Mouse (Mus musculus): Measurements from ENCODE around the gene Ntn3. TPM values are rescaled to one million over a fixed set of nuclear protein-coding genes. Genes with fewer than 3 reads are reported as not detected.

Gene Ntn3
- polyA plus RNA-seq, 1 experiment from 2014 or later, result 1.3 TPM

DNA sequence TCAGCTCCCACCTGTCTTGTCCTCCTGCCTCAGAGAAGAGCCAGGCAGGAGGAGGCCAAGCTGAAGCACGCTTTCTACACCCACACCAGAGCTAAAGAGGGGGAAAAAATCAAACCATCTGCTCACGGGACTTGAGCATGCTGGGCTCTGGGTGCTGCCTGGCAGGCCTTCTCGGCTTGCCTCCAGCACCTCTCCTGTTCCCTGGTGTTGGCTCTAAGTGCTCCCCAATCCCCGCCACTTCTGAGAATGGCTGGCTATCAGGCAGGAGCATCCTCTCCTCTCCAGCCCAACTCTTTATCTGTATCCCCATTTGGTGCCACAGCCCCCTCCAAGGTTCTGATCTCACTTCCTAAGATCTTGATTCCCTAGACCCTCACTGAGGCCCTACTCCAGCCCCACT is 10.1 kb downstream of the Ntn3 start:
- Histone ChIP-seq H3K27me3 (ENCODE audit: control insufficient read depth, insufficient read depth, low read length) (no peaks in the 10 kb centered on the region), H3K4me2 (ENCODE audit: low read depth, low read length) (no peak overlapping the region), H3K4me3 (ENCODE audit: low read length) (no peak overlapping the region), H3K36me3 (ENCODE audit: control insufficient read depth, insufficient read depth) (no peaks in the 10 kb centered on the region), H3K4me1 (ENCODE audit: control insufficient read depth, insufficient read depth, low read length) (peaks cover 33% of the 10 kb centered on the region), H3K27ac (ENCODE audit: low read length) (no peak overlapping the region), H3K9me3 (replicated peaks; ENCODE audit: control insufficient read depth, low read length) (no peaks in the 10 kb centered on the region), H3K9ac (ENCODE audit: low read length) (no peak overlapping the region)
- ATAC-seq (replicated peaks; ENCODE audit: extremely low read depth, insufficient read depth, low FRiP score), result no peak
- WGBS, result 74% methylated on average over 4 of the region's 4 CpGs

DNA sequence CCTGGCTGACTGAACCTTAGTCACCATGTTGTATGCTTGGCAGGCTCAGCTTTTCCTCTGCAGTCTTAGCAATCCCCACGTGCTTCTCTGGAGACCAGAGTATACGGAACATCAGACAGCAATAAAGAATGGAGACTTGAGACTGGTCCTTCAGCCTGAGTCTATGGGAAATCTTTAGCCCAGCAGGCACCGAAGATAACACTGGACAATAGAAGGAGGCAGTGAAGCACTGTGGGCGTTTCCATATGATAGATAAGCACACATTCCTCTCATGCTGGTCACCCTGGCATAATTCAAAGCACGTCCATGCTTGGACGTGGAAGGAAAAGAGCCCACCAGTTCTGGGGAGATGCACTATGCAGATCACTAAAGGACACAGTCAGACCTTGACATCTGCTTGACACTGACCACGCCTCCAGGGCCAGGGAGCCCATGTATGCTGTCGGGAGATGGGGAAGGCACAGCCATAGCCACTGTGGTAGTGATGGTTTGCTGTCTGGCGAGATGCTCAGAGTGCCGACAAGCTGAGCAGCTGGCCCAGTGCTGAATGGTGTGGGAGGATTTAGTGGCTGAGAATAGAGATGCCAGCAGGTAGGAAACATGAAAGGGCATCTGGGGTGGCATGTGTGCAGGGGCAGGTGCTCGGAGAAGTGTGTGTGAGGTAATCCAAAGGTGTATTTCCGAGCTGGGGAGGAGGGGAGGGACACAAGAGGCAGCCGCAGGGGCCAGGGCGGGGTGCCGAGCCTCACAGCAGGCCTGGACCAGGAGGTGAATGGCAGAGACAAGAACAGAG is 12.1 kb downstream of the Ntn3 start:
- no peaks in the 10 kb centered on the region for H3K9me3 ChIP-seq (replicated peaks; ENCODE audit: control insufficient read depth, low read length)
- peaks cover 30% of the 10 kb centered on the region for H3K4me1 ChIP-seq (ENCODE audit: control insufficient read depth, insufficient read depth, low read length)

DNA sequence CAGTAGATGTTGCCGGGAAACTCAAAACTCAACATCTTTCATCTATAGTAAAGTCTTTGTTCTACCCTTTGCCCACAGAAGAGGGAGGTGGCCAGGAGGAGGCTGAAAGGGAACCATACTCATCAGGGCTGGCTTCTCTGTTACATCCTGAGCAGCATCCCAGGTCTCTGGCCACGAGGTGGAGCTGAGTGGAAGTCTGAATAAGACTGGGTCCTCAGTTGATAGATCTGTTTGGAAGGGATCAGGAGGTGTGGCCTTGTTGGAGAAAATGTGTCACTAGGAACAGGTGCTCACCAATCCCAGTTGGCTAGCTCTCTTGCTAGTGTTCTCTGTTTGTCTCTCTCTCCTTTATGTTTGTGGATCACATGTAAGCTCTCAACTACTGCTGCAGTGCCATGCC is 14.0 kb downstream of the Ntn3 start:
- H3K9me3 ChIP-seq (replicated peaks; ENCODE audit: control insufficient read depth, low read length), result no peaks in the 10 kb centered on the region
- peaks cover 37% of the 10 kb centered on the region for H3K4me1 ChIP-seq (ENCODE audit: control insufficient read depth, insufficient read depth, low read length)

More for the DNA sequence above, 12.1 kb downstream of the Ntn3 start:
- no peak overlapping the region for H3K27ac ChIP-seq (ENCODE audit: low read length)
- no peak overlapping the region for H3K4me3 ChIP-seq (ENCODE audit: low read length)
- no peak overlapping the region for H3K4me2 ChIP-seq (ENCODE audit: low read depth, low read length)
- WGBS, result 40% methylated on average over 15 of the region's 15 CpGs
- H3K27me3 ChIP-seq (ENCODE audit: control insufficient read depth, insufficient read depth, low read length), result no peaks in the 10 kb centered on the region
- ATAC-seq (replicated peaks; ENCODE audit: extremely low read depth, insufficient read depth, low FRiP score), result no peak
- no peak overlapping the region for H3K9ac ChIP-seq (ENCODE audit: low read length)
- no peaks in the 10 kb centered on the region for H3K36me3 ChIP-seq (ENCODE audit: control insufficient read depth, insufficient read depth)

DNA sequence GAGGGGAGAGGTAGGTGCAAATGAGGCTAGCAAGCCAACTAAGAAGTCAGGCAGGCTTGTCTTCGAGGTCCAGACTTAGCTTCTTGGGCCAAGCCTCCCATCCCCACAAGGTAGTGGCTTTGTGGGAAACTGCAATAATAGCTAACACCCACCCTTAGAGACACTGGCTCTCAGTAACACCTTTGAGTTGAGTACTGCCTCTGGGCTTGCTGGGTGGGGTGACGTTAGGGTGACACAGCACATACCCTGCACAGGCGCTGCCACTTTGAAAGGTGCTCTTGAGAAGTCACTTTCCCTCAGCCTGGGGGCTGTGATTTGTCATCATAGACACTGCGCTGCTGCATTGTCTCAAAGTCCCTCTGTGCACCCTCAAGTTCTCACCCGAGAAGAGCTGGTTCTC is 15.6 kb downstream of the Ntn3 start:
- no peak overlapping the region for H3K4me3 ChIP-seq (ENCODE audit: low read length)
- H3K9ac ChIP-seq (ENCODE audit: low read length), result 0 out of 2 replicates have a peak overlapping the region, but pooled peaks have one; percentile 38
- no peak overlapping the region for H3K27ac ChIP-seq (ENCODE audit: low read length)
- no peaks in the 10 kb centered on the region for H3K9me3 ChIP-seq (replicated peaks; ENCODE audit: control insufficient read depth, low read length)
- ATAC-seq (replicated peaks; ENCODE audit: extremely low read depth, insufficient read depth, low FRiP score), result no peak
- H3K4me1 ChIP-seq (ENCODE audit: control insufficient read depth, insufficient read depth, low read length), result peaks cover 27% of the 10 kb centered on the region
- WGBS, result 66% methylated on average over 5 of the region's 5 CpGs
- H3K4me2 ChIP-seq (ENCODE audit: low read depth, low read length), result no peak overlapping the region
- 0 out of 2 replicates have a peak, but pooled peaks cover 2% of the 10 kb centered on the region for H3K36me3 ChIP-seq (ENCODE audit: control insufficient read depth, insufficient read depth)
- H3K27me3 ChIP-seq (ENCODE audit: control insufficient read depth, insufficient read depth, low read length), result no peaks in the 10 kb centered on the region

More for the DNA sequence above, 14.0 kb downstream of the Ntn3 start:
- ATAC-seq (replicated peaks; ENCODE audit: extremely low read depth, insufficient read depth, low FRiP score), result no peak
- 64% methylated on average over 2 of the region's 2 CpGs for WGBS
- no peak overlapping the region for H3K27ac ChIP-seq (ENCODE audit: low read length)
- H3K4me3 ChIP-seq (ENCODE audit: low read length), result no peak overlapping the region
- no peaks in the 10 kb centered on the region for H3K36me3 ChIP-seq (ENCODE audit: control insufficient read depth, insufficient read depth)
- H3K4me2 ChIP-seq (ENCODE audit: low read depth, low read length), result no peak overlapping the region
- no peak overlapping the region for H3K9ac ChIP-seq (ENCODE audit: low read length)
- no peaks in the 10 kb centered on the region for H3K27me3 ChIP-seq (ENCODE audit: control insufficient read depth, insufficient read depth, low read length)

DNA sequence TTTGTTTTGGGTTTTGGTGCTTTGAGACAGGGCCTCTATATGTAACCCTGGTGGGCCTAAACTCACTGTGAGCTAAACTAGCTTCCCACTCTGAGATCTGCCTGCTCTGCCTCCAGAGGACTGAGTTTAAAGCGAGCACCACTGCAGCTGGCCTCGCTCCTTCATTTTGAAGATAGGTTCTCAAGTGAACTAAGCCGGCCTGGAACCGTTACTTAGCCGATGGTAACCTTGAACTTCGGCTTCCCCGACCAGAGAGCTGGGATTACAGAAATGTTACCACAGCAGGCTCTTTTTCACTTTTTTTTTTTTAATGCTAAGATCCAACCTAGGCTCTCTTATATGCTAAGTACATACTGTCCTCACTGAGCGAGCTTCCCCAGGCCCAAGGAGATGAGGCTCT is 16.1 kb downstream of the Ntn3 start:
- H3K27me3 ChIP-seq (ENCODE audit: control insufficient read depth, insufficient read depth, low read length), result no peaks in the 10 kb centered on the region
- H3K9ac ChIP-seq (ENCODE audit: low read length), result no peak overlapping the region
- H3K4me3 ChIP-seq (ENCODE audit: low read length), result no peak overlapping the region
- no peak for ATAC-seq (replicated peaks; ENCODE audit: extremely low read depth, insufficient read depth, low FRiP score)
- H3K36me3 ChIP-seq (ENCODE audit: control insufficient read depth, insufficient read depth), result 0 out of 2 replicates have a peak, but pooled peaks cover 2% of the 10 kb centered on the region
- WGBS, result 84% methylated on average over 8 of the region's 8 CpGs
- H3K4me1 ChIP-seq (ENCODE audit: control insufficient read depth, insufficient read depth, low read length), result peaks cover 27% of the 10 kb centered on the region
- H3K9me3 ChIP-seq (replicated peaks; ENCODE audit: control insufficient read depth, low read length), result no peaks in the 10 kb centered on the region
- H3K27ac ChIP-seq (ENCODE audit: low read length), result no peak overlapping the region
- H3K4me2 ChIP-seq (ENCODE audit: low read depth, low read length), result no peak overlapping the region

DNA sequence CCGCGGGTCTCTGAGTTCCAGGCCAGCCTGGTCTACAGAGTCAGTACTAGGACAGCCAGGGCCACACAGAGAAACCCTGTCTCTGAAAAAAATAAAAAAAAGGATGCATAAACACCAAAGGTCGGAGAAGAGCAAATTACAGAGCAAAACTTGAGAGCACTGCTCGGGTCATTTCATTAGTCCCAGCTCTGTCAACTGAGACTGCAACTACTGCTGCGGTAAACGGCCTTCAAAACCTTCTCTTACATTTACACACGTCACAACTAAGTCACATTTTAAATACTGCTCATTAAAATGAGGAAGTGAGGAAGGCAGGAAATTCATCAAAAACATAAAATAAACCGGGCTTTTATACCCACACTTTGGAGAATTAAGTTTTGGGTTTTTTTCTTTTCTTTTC is 16.5 kb downstream of the Ntn3 start:
- H3K4me1 ChIP-seq (ENCODE audit: control insufficient read depth, insufficient read depth, low read length), result peaks cover 27% of the 10 kb centered on the region
- H3K27ac ChIP-seq (ENCODE audit: low read length), result no peak overlapping the region
- no peaks in the 10 kb centered on the region for H3K27me3 ChIP-seq (ENCODE audit: control insufficient read depth, insufficient read depth, low read length)
- no peaks in the 10 kb centered on the region for H3K9me3 ChIP-seq (replicated peaks; ENCODE audit: control insufficient read depth, low read length)
- H3K4me2 ChIP-seq (ENCODE audit: low read depth, low read length), result no peak overlapping the region
- no peak overlapping the region; the same call in 1 of the 2 replicates for H3K9ac ChIP-seq (ENCODE audit: low read length)
- H3K4me3 ChIP-seq (ENCODE audit: low read length), result no peak overlapping the region
- 78% methylated on average over 8 of the region's 8 CpGs for WGBS
- ATAC-seq (replicated peaks; ENCODE audit: extremely low read depth, insufficient read depth, low FRiP score), result no peak
- H3K36me3 ChIP-seq (ENCODE audit: control insufficient read depth, insufficient read depth), result 0 out of 2 replicates have a peak, but pooled peaks cover 2% of the 10 kb centered on the region

DNA sequence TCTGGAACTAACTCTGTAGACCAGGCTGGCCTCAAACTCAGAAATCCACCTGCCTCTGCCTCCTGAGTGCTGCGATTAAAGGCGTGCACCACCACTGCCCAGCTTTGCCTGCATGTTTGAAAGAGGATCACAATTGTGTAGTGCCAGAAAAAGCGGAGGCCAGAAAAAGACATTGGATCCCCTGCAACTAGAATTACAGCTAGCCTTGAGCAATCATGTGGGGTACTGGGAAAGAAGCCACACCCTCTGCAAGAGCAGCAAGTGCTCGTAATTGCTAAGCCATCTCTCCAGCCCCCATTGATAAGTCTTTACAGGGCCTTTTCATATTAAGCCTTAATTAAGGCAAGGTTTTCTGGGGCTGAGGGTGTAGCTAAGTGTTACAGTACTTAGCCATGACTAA is 17.9 kb downstream of the Ntn3 start:
- H3K27ac ChIP-seq (ENCODE audit: low read length), result no peak overlapping the region
- H3K27me3 ChIP-seq (ENCODE audit: control insufficient read depth, insufficient read depth, low read length), result no peaks in the 10 kb centered on the region
- H3K4me1 ChIP-seq (ENCODE audit: control insufficient read depth, insufficient read depth, low read length), result peaks cover 20% of the 10 kb centered on the region
- no peak overlapping the region for H3K4me3 ChIP-seq (ENCODE audit: low read length)
- no peaks in the 10 kb centered on the region for H3K9me3 ChIP-seq (replicated peaks; ENCODE audit: control insufficient read depth, low read length)
- H3K9ac ChIP-seq (ENCODE audit: low read length), result peak overlapping the region; percentile 49
- H3K4me2 ChIP-seq (ENCODE audit: low read depth, low read length), result no peak overlapping the region
- H3K36me3 ChIP-seq (ENCODE audit: control insufficient read depth, insufficient read depth), result 0 out of 2 replicates have a peak, but pooled peaks cover 2% of the 10 kb centered on the region
- WGBS, result 71% methylated on average over 4 of the region's 4 CpGs
- ATAC-seq (replicated peaks; ENCODE audit: extremely low read depth, insufficient read depth, low FRiP score), result no peak

DNA sequence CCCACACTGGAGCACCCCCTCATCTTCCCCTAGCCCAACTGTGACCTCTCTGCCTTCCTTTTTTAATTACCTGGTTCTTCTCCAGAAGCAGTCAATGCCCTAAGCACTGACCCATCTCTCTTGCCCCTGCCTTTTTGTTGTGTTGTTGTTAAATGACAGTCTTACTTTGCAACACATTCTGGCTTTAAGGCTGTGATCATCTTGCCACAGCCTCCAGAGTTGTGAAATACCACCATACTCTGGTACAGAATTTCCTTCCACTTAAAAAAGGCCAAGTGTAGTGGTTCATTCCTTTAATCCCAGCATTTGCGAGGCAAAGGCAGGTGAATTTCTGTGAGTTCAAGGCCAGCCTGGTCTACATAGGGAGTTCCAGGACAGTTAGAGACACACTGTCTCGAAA is 18.4 kb downstream of the Ntn3 start:
- no peak for ATAC-seq (replicated peaks; ENCODE audit: extremely low read depth, insufficient read depth, low FRiP score)
- Histone ChIP-seq H3K4me2 (ENCODE audit: low read depth, low read length) (no peak overlapping the region), H3K9ac (ENCODE audit: low read length) (no peak overlapping the region), H3K9me3 (replicated peaks; ENCODE audit: control insufficient read depth, low read length) (no peaks in the 10 kb centered on the region), H3K27me3 (ENCODE audit: control insufficient read depth, insufficient read depth, low read length) (no peaks in the 10 kb centered on the region), H3K4me1 (ENCODE audit: control insufficient read depth, insufficient read depth, low read length) (peaks cover 16% of the 10 kb centered on the region), H3K27ac (ENCODE audit: low read length) (no peak overlapping the region), H3K36me3 (ENCODE audit: control insufficient read depth, insufficient read depth) (0 out of 2 replicates have a peak, but pooled peaks cover 2% of the 10 kb centered on the region), H3K4me3 (ENCODE audit: low read length) (no peak overlapping the region)
- 89% methylated on average over 2 of the region's 2 CpGs for WGBS

DNA sequence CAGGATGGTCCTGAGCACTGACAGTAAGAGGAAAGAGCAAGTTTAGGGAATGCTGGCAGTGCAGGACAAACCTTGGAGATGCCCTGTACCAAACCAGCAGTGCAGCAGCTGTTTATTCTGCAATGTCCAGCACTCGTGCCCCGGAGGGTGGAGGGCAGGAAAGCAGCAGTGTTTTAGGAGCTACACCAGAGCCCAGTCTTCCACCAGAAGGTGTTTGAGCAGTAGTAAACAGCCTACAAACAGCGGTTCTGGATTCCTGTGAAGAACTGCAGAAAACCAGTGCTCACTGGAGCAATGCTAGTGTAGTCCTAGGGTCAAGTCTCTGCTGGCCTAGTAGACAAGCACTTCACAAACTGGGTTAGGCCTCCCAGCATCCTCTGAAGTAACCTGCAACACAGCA is 35.1 kb downstream of the Ntn3 start:
- no peaks in the 10 kb centered on the region for H3K27me3 ChIP-seq (ENCODE audit: control insufficient read depth, insufficient read depth, low read length)
- H3K36me3 ChIP-seq (ENCODE audit: control insufficient read depth, insufficient read depth), result no peaks in the 10 kb centered on the region
- H3K9ac ChIP-seq (ENCODE audit: low read length), result no peak overlapping the region
- no peak for ATAC-seq (replicated peaks; ENCODE audit: extremely low read depth, insufficient read depth, low FRiP score)
- no peak overlapping the region for H3K4me3 ChIP-seq (ENCODE audit: low read length)
- WGBS, result 73% methylated on average over 3 of the region's 3 CpGs
- H3K27ac ChIP-seq (ENCODE audit: low read length), result no peak overlapping the region
- H3K4me2 ChIP-seq (ENCODE audit: low read depth, low read length), result no peak overlapping the region
- no peaks in the 10 kb centered on the region for H3K9me3 ChIP-seq (replicated peaks; ENCODE audit: control insufficient read depth, low read length)
- H3K4me1 ChIP-seq (ENCODE audit: control insufficient read depth, insufficient read depth, low read length), result peaks cover 5% of the 10 kb centered on the region

Data from heart, embryonic 16.5 days (tissue).